Mouse (Mus musculus) ES-Bruce4 (cell line): Measurements from ENCODE around the gene Urb1.

Experiments used
- CTCF ChIP-seq: IDR thresholded peaks from one replicate; pipeline ENCODE4 v1.8.1; 2011; ENCODE audit warnings: low read depth, low read length
- POLR2A ChIP-seq: IDR thresholded peaks from one replicate; pipeline ENCODE4 v1.8.1; 2011; ENCODE audit warnings: low read length; ENCODE audit not compliant: insufficient read depth

GRCm38 (mm10) chr16:90788580-90788979 lies 21.6 kb downstream of the Urb1 start:
- TF ChIP-seq POLR2A (no peak), CTCF (no peak)
